Mouse (Mus musculus) heart, adult 11 months (tissue): ENCODE results near the gene Siglech.

Experiments
- DNase-seq: peaks from one replicate; pipeline ENCODE4 v3.0.0; 2022

Siglech gene

GRCm38 (mm10) chr7:55767926-55768325 is at the start of gene Siglech:
Gene Siglech, plus strand, starts transcription at chr7:55768178.
- DNase-seq, result peak; percentile 94

- no peak for DNase-seq
Measured at GRCm38 (mm10) chr7:55722673-55723072, 45.3 kb upstream of the Siglech start.

- DNase-seq, result no peak
Measured at GRCm38 (mm10) chr7:55728903-55729302, 39.1 kb upstream of the Siglech start.

- peak; percentile 61 for DNase-seq
Measured at GRCm38 (mm10) chr7:55734483-55734882, 33.5 kb upstream of the Siglech start.

- peak; percentile 86 for DNase-seq
Measured at GRCm38 (mm10) chr7:55737125-55737912, 30.7 kb upstream of the Siglech start.

- peak; percentile 72 for DNase-seq
Measured at GRCm38 (mm10) chr7:55743614-55744267, 24.2 kb upstream of the Siglech start.

- peak; percentile 91 for DNase-seq
Measured at GRCm38 (mm10) chr7:55744566-55745220, 23.3 kb upstream of the Siglech start.

GRCm38 (mm10) chr7:55750841-55751240 is 17.1 kb upstream of the Siglech start:
- no peak for DNase-seq

GRCm38 (mm10) chr7:55759346-55759745 is 8.6 kb upstream of the Siglech start:
- DNase-seq, result no peak

GRCm38 (mm10) chr7:55780011-55780410 is 12.0 kb downstream of the Siglech start:
- no peak for DNase-seq

- peak; percentile 36 for DNase-seq
Measured at GRCm38 (mm10) chr7:55782493-55782892, 14.5 kb downstream of the Siglech start.

- DNase-seq, result peak; percentile 98
Measured at GRCm38 (mm10) chr7:55784580-55784979, 16.6 kb downstream of the Siglech start.

GRCm38 (mm10) chr7:55790586-55790985 is 22.6 kb downstream of the Siglech start:
- DNase-seq, result peak; percentile 48

- DNase-seq, result peak; percentile 82
Measured at GRCm38 (mm10) chr7:55792280-55792679, 24.3 kb downstream of the Siglech start.

- DNase-seq, result peak; percentile 82
Measured at GRCm38 (mm10) chr7:55793236-55793951, 25.4 kb downstream of the Siglech start.

GRCm38 (mm10) chr7:55793952-55794603 is 26.1 kb downstream of the Siglech start, which contains the start of gene Tubgcp5:
Gene Tubgcp5, plus strand, starts transcription at chr7:55794154.
- DNase-seq, result peak; percentile 100

- DNase-seq, result no peak
Measured at GRCm38 (mm10) chr7:55799981-55800380, 32.0 kb downstream of the Siglech start.

- peak; percentile 64 for DNase-seq
Measured at GRCm38 (mm10) chr7:55809967-55810366, 42.0 kb downstream of the Siglech start.

GRCm38 (mm10) chr7:55824468-55824867 is 56.5 kb downstream of the Siglech start:
- peak; percentile 15 for DNase-seq

- peak; percentile 37 for DNase-seq
Measured at GRCm38 (mm10) chr7:55827551-55827950, 59.6 kb downstream of the Siglech start.
